ENCODE assay signal across 10 mouse cellular contexts in the genomic region with DNA sequence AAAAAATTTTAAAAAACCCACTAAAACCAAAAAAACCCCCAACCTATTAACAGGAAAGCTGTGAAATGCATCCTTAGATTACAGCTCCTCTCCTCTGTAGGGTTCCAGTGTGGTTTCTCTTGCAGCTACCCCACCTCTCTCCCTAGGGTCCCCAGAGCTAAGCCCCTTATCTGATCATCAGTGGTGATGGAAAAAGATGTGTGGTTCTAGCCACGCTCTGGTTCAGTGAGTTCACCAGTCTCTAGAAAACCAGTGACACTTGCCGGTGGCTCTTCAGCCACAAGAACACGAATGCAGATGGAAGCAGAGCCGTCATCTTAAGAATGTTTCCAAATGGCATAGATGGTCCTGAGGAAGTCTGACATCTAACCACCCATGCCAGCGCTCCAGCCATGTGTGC.
"Had no signal": no experiment of that assay in that cellular context is flagged by ENCODE, and none has a peak within 500 bp of the region (broad histone marks: within the 10 kb centered on the region; RNA-seq: fewer than 3 reads in every experiment).

No protein-coding gene starts in this region.

- H3K36me3 ChIP-seq: limb, embryonic 10.5 days; liver, embryonic 15.5 days; midbrain, embryonic 13.5 days had no signal

- H3K27ac ChIP-seq: left cerebral cortex, adult 2 months; limb, embryonic 10.5 days; liver, embryonic 15.5 days; midbrain, embryonic 13.5 days had no signal

- H3K9ac ChIP-seq: liver, embryonic 15.5 days; midbrain, embryonic 13.5 days had no signal

- H3K4me1 ChIP-seq: limb, embryonic 10.5 days; midbrain, embryonic 13.5 days had no signal

- H3K4me3 ChIP-seq: left cerebral cortex, adult 2 months; limb, embryonic 10.5 days; liver, embryonic 15.5 days; midbrain, embryonic 13.5 days had no signal

- DNase-seq: kidney, postnatal 25 days; lung, adult 2 months; lung, postnatal 36 days; right cerebral cortex, postnatal 14 days; thymus, postnatal 14 days had no signal

- H3K27me3 ChIP-seq: liver, embryonic 15.5 days; midbrain, embryonic 13.5 days had no signal

- H3K4me2 ChIP-seq: liver, embryonic 11.5 days; liver, embryonic 15.5 days; midbrain, embryonic 13.5 days had no signal

- H3K9me3 ChIP-seq: limb, embryonic 10.5 days; liver, embryonic 15.5 days; midbrain, embryonic 13.5 days had no signal

- ATAC-seq: midbrain, embryonic 13.5 days had no signal
